Mouse (Mus musculus) right cerebral cortex, postnatal 36 days (tissue): ENCODE results near the gene Mri1.

Source experiments
- DNase-seq, 2 experiments: peaks; one replicate each; pipeline ENCODE4 v3.0.0; 2022; ENCODE audit warnings: low spot score in 2 of 2, mixed read lengths in 1 of 2

Mri1 gene

DNA sequence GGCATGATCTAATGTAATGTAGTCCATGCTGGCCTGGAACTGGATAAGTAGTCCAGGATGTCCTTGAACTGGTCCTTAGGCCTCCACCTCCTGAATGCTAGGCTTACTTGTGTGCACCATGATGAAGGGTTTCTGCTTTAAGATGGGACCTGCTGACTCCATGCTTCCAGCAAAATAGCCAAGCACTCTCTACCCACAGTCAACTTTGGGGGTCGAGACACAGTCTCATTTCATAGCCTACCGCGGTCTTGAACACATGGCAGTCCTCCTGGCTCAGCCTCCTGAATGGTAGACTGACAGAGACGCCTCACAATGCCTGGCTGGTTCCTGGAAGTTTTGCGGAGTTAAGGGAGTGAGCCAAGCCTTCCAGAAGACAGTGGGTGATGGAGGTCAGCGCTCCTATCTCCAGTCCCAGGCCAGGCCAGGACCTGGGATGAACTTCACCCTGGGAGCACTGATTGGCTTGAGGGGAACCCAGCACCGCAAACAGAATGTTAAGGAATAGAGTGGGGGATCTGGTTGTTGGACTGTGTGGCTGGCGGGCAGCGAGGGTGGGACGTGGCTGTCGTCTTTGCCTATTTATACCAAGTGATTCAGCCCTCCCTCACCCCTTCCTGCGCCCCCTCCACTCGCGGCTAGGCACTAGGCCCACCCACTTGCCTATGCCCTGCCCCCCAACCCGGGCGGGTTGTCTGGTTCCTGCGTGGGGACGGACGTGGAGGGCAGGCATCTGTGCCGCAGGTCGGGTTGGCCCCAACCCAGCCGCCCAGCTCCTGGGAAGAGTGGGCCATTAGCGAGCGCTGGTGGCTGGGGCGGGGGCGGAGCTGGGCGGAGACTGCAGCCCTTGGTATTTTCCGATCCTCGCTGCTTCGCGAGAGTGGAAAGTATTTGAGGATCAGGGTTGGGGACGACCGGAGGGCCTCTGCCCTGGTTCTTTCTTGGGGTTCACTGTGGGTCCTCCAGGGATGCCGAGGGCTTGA, 53.9 kb downstream of the Mri1 start:
- DNase-seq = peak; percentile 67 to 68

DNA sequence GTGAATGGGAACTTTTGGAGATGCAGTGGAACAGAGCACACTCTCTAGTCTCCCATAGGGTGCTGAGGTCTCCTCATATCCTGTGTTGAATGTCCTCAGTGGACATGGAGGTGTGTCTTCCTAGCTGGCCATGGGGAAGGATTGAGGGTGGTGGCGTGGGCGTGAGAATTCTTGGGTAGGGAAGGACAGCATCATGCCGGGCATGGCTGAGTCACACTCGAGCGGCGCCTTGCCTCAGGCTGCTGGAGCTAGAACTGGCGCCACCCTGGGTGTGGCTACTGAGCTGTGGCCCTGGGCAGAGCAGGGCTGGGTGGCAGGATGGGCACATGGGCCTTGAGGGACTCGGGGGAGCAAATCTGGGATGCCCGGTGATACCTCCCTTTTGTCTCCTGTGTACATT, 54.7 kb downstream of the Mri1 start:
- peak in 1 of 2 experiments; percentile 52 for DNase-seq

DNA sequence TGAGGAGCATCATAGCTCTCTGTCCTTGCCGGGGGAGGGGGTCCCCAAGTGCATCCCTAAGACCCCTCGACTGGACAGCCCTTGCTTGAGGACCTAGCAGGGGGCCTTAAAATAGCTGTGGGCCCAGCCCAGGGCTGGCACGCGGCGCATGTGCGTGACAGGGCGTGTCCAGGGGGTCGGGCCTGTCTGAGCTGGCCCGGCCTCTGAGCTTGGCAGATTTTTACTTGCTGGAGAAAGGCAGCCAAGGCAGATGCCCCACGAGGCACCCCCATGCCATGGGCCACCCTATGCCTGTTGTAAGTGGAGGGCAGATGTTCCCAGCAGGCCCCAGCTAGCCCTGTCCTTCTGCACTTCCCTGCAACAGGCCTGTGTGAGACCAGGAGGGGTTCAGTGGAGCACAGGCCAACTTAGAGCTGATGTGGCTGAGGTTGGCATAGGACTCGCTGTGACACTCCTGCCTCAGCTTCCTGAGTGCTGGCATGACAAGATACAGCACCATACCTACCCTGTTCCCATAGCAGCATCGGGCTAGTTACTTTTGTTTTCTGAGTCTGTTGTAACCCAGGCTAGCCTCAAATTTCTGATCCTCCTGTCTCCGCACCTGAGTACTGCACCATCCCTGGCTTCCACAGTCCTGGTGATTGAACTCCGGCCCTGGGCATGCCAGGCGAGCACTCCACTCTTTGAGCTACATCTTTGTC, 55.4 kb downstream of the Mri1 start:
- DNase-seq = no peak

- no peak for DNase-seq
Observed at GRCm38 (mm10) chr8:84200652-84201544, 56.2 kb downstream of the Mri1 start.

- DNase-seq = no peak
Observed at GRCm38 (mm10) chr8:84200126-84200555, 57.0 kb downstream of the Mri1 start.
